Mouse (Mus musculus): ENCODE measurements around the gene Fam76b. TPM values are rescaled to one million over a fixed set of nuclear protein-coding genes. Genes with fewer than 3 reads are reported as not detected.

Gene Fam76b
- polyA plus RNA-seq, 1 experiment from 2014 or later = 19.8 TPM

GRCm38 (mm10) chr9:13826391-13826805, 1.1 kb upstream of the Fam76b start:
- Histone ChIP-seq H3K4me2 (peak overlapping the region; percentile 85), H3K4me1 (replicated peaks) (peaks cover 19% of the 10 kb centered on the region), H3K9me3 (replicated peaks) (no peaks in the 10 kb centered on the region), H3K36me3 (peaks cover 17% of the 10 kb centered on the region), H3K9ac (peak overlapping the region; percentile 88), H3K27ac (ENCODE audit: poor library complexity, severe bottlenecking) (peak overlapping the region; percentile 98), H3K4me3 (peak overlapping the region; percentile 86), H3K27me3 (replicated peaks) (no peaks in the 10 kb centered on the region)
- WGBS = under 1% methylated on average over 31 of the region's 31 CpGs
- ATAC-seq (ENCODE audit: insufficient number of reproducible peaks, low FRiP score) = peak; percentile 39

DNA sequence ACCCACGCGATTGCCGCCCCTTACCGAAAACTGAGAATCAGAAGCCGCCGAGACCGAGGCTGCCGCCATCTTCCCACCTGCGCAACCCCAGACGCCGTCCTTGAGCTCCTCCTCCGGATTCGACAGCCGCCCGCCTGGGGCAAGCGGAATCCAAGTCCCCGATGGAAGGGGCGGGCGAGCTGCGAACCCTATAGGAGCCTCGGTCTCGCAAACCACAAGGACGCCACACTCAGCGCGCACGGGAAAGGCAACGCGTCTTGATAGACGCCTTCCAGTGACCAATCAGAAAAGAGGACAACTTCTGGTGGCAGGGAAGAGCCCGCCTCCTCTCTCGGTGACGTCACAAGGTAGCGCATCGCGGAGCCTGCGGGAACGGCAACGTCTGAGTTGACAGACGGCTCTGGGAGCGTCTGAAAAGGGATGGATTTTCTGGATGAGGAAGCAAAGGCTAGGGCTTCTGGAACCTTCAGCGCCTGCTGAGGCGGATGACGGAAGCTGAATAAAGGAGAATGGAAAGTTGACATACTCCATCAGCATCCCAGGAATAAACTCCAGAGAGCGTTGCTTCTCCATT, 597 bp upstream of the Fam76b start, which contains the start of gene Cep57:
Gene Cep57, minus strand, starts transcription at position 276 of the 574 bp plus-strand sequence.
- Histone ChIP-seq H3K27me3 (replicated peaks) (no peaks in the 10 kb centered on the region), H3K9me3 (replicated peaks) (no peaks in the 10 kb centered on the region), H3K4me3 (peak within 1 kb of the TSS; percentile 86), H3K36me3 (peaks cover 22% of the 10 kb centered on the region), H3K4me1 (replicated peaks) (peaks cover 19% of the 10 kb centered on the region), H3K4me2 (peak within 1 kb of the TSS; percentile 85), H3K27ac (ENCODE audit: poor library complexity, severe bottlenecking) (peak within 1 kb of the TSS; percentile 98), H3K9ac (peak within 1 kb of the TSS; percentile 94)
- under 1% methylated on average over 44 of the region's 44 CpGs for WGBS
- peak; percentile 93 for ATAC-seq (ENCODE audit: insufficient number of reproducible peaks, low FRiP score)

DNA sequence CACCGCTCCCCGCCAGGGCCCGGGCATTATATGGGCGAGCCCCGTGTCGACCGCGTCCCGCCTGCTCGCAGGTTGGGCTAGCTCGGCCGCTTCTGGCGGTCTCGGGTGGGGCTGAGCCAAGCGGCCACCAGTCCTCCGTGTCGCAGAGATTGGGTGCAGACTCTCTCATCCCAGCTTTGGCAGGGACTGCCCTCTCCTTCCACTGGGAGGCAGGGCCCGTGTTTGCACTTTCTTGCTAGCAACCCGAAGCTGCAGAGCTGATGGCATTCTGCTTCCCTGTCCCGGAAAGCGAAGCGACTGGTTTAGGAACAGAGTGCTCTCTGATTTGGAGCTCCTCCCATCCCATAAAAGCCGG, 548 bp downstream of the Fam76b start:
- Histone ChIP-seq H3K9me3 (replicated peaks) (no peaks in the 10 kb centered on the region), H3K4me2 (peak overlapping the region; percentile 85), H3K36me3 (peaks cover 25% of the 10 kb centered on the region), H3K4me1 (replicated peaks) (peaks cover 19% of the 10 kb centered on the region), H3K4me3 (peak overlapping the region; percentile 86), H3K9ac (peak overlapping the region; percentile 94), H3K27ac (ENCODE audit: poor library complexity, severe bottlenecking) (peak overlapping the region; percentile 96), H3K27me3 (replicated peaks) (no peaks in the 10 kb centered on the region)
- ATAC-seq (ENCODE audit: insufficient number of reproducible peaks, low FRiP score) = peak; percentile 29; the same call in 1 of the 2 replicates
- under 1% methylated on average over 23 of the region's 23 CpGs for WGBS

DNA sequence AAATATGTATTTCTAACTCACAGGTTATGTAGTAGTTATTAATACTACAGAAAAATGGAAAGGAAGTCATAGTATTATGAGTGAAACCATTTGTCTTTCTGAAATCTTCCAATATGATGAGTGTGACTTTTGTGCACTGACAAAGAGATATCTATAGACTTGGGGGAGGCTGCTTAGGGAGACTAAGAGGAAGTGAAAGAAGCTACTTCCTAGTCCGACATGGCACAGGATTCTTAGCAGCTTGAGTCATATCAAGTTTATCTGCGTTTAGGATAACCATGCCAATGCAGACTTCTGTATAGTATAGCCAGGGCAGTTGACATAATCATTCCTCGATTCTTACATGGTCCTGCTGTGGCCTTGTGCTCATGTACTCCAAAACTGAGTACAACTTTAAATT, 7.7 kb downstream of the Fam76b start:
- Histone ChIP-seq H3K4me2 (no peak overlapping the region), H3K4me1 (replicated peaks) (no peaks in the 10 kb centered on the region), H3K27ac (ENCODE audit: poor library complexity, severe bottlenecking) (no peak overlapping the region), H3K4me3 (no peak overlapping the region), H3K9me3 (replicated peaks) (no peaks in the 10 kb centered on the region), H3K9ac (no peak overlapping the region), H3K27me3 (replicated peaks) (no peaks in the 10 kb centered on the region), H3K36me3 (peaks cover 74% of the 10 kb centered on the region)
- no peak for ATAC-seq (ENCODE audit: insufficient number of reproducible peaks, low FRiP score)
- WGBS = 78% methylated on average over 3 of the region's 3 CpGs

DNA sequence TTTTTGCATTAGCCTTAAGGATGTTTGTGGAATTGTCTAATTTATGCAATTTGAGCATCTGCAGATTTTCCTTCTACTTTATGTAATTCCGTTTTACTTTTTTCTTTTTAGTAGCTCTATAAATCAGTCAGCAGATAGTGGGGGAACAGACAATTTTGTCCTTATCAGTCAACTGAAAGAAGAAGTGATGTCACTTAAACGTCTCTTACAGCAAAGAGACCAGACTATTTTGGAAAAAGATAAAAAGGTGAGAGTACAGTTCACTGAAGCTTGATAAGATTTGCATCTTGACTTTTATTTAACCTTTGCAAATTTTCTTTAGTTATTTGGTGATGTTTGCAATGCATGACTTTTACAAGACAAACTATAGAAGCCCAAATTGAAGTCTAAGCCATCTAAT, 9.2 kb downstream of the Fam76b start:
- Histone ChIP-seq H3K4me1 (replicated peaks) (no peaks in the 10 kb centered on the region), H3K4me2 (no peak overlapping the region), H3K27ac (ENCODE audit: poor library complexity, severe bottlenecking) (no peak overlapping the region), H3K27me3 (replicated peaks) (no peaks in the 10 kb centered on the region), H3K4me3 (no peak overlapping the region), H3K9me3 (replicated peaks) (no peaks in the 10 kb centered on the region), H3K9ac (no peak overlapping the region), H3K36me3 (peaks cover 74% of the 10 kb centered on the region)
- no peak for ATAC-seq (ENCODE audit: insufficient number of reproducible peaks, low FRiP score)
- WGBS = 42% methylated on average over 2 of the region's 2 CpGs

- no peaks in the 10 kb centered on the region for H3K27me3 ChIP-seq (replicated peaks)
- peaks cover 20% of the 10 kb centered on the region for H3K36me3 ChIP-seq
- H3K4me3 ChIP-seq = no peak overlapping the region
- no peak overlapping the region for H3K27ac ChIP-seq (ENCODE audit: poor library complexity, severe bottlenecking)
- H3K9ac ChIP-seq = no peak overlapping the region
- no peaks in the 10 kb centered on the region for H3K9me3 ChIP-seq (replicated peaks)
- ATAC-seq (ENCODE audit: insufficient number of reproducible peaks, low FRiP score) = no peak
- 85% methylated on average over 3 of the region's 3 CpGs for WGBS
- H3K4me1 ChIP-seq (replicated peaks) = peaks cover 3% of the 10 kb centered on the region; the same call in 1 of the 2 replicates
- no peak overlapping the region for H3K4me2 ChIP-seq
These were observed 20.1 kb downstream of the Fam76b start for GRCm38 (mm10) chr9:13847591-13847990.

GRCm38 (mm10) chr9:13848481-13849480, 21.3 kb downstream of the Fam76b start:
- WGBS = 69% methylated on average over 10 of the region's 10 CpGs
- H3K9me3 ChIP-seq (replicated peaks) = no peaks in the 10 kb centered on the region
- no peak for ATAC-seq (ENCODE audit: insufficient number of reproducible peaks, low FRiP score)

GRCm38 (mm10) chr9:13853876-13854275, 26.4 kb downstream of the Fam76b start:
- no peak overlapping the region for H3K4me3 ChIP-seq
- H3K4me2 ChIP-seq = no peak overlapping the region
- no peak overlapping the region for H3K9ac ChIP-seq
- H3K36me3 ChIP-seq = no peaks in the 10 kb centered on the region
- ATAC-seq (ENCODE audit: insufficient number of reproducible peaks, low FRiP score) = no peak
- H3K27me3 ChIP-seq (replicated peaks) = no peaks in the 10 kb centered on the region
- H3K9me3 ChIP-seq (replicated peaks) = no peaks in the 10 kb centered on the region
- WGBS = 57% methylated on average over 3 of the region's 3 CpGs
- no peak overlapping the region for H3K27ac ChIP-seq (ENCODE audit: poor library complexity, severe bottlenecking)
- H3K4me1 ChIP-seq (replicated peaks) = peaks cover 6% of the 10 kb centered on the region; the same call in 1 of the 2 replicates

More at GRCm38 (mm10) chr9:13848481-13849480, 21.3 kb downstream of the Fam76b start:
- H3K36me3 ChIP-seq = peaks cover 13% of the 10 kb centered on the region
- peaks cover 3% of the 10 kb centered on the region; the same call in 1 of the 2 replicates for H3K4me1 ChIP-seq (replicated peaks)
- no peak overlapping the region for H3K4me3 ChIP-seq
- H3K4me2 ChIP-seq = no peak overlapping the region
- no peak overlapping the region for H3K27ac ChIP-seq (ENCODE audit: poor library complexity, severe bottlenecking)
- no peak overlapping the region for H3K9ac ChIP-seq
- H3K27me3 ChIP-seq (replicated peaks) = no peaks in the 10 kb centered on the region

- Histone ChIP-seq H3K9ac (no peak overlapping the region), H3K4me3 (no peak overlapping the region), H3K27me3 (replicated peaks) (no peaks in the 10 kb centered on the region), H3K36me3 (no peaks in the 10 kb centered on the region), H3K27ac (ENCODE audit: poor library complexity, severe bottlenecking) (no peak overlapping the region), H3K4me2 (no peak overlapping the region), H3K4me1 (replicated peaks) (peaks cover 6% of the 10 kb centered on the region; the same call in 1 of the 2 replicates), H3K9me3 (replicated peaks) (no peaks in the 10 kb centered on the region)
- no peak for ATAC-seq (ENCODE audit: insufficient number of reproducible peaks, low FRiP score)
- WGBS = 50% methylated on average over 1 of the region's 1 CpGs
These were observed 28.7 kb downstream of the Fam76b start for GRCm38 (mm10) chr9:13856247-13856646.

DNA sequence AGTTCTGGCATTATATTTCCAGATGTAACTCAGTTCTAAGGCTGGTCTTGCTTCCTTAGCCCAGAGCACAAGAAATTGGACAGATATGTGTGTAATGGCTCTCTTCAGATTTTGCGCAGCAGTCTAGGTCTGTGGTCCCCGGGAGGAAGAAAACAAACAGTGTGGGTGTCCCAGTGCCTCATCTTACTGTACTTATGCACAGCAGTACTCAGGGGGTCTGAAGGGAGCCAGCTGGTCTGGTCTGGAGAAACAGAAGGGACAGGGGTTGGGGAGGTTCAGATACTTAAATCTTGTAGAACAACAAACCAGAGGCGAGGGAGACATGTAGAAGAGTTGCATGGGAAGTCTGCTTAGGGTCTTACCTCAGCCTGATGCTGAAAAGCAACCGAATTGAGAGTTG, 29.3 kb downstream of the Fam76b start:
- no peak overlapping the region for H3K4me3 ChIP-seq
- no peaks in the 10 kb centered on the region for H3K27me3 ChIP-seq (replicated peaks)
- no peak for ATAC-seq (ENCODE audit: insufficient number of reproducible peaks, low FRiP score)
- no peak overlapping the region for H3K9ac ChIP-seq
- WGBS = 72% methylated on average over 4 of the region's 4 CpGs
- no peaks in the 10 kb centered on the region for H3K9me3 ChIP-seq (replicated peaks)
- H3K27ac ChIP-seq (ENCODE audit: poor library complexity, severe bottlenecking) = no peak overlapping the region
- no peak overlapping the region for H3K4me2 ChIP-seq
- no peaks in the 10 kb centered on the region for H3K36me3 ChIP-seq
- peaks cover 6% of the 10 kb centered on the region; the same call in 1 of the 2 replicates for H3K4me1 ChIP-seq (replicated peaks)

DNA sequence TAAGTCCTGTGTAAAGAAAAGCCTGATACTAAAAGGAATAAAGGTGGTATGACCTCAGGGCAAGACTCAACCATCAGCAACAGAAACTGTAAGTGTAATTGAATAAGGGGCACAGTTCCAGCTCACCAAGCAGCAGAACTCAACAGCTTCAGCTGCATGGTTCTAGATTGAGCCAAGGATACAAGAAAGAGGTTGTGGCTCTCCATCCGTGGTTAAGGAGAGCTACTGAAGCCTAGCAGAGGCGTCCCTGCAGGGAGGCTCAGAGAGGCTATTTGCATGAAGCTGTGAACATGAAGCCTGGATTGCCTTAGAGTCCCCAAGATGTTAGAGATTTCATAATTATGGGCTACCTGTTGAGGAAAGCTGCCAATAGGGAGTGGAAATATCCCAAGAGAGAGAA, 40.1 kb downstream of the Fam76b start:
- ATAC-seq (ENCODE audit: insufficient number of reproducible peaks, low FRiP score) = no peak
- no peak overlapping the region for H3K9ac ChIP-seq
- 58% methylated on average over 2 of the region's 2 CpGs for WGBS

More for the DNA sequence above, 40.1 kb downstream of the Fam76b start:
- no peaks in the 10 kb centered on the region for H3K4me1 ChIP-seq (replicated peaks)
- H3K27me3 ChIP-seq (replicated peaks) = no peaks in the 10 kb centered on the region
- H3K9me3 ChIP-seq (replicated peaks) = no peaks in the 10 kb centered on the region
- no peak overlapping the region for H3K4me2 ChIP-seq
- no peak overlapping the region for H3K27ac ChIP-seq (ENCODE audit: poor library complexity, severe bottlenecking)
- H3K36me3 ChIP-seq = no peaks in the 10 kb centered on the region
- no peak overlapping the region for H3K4me3 ChIP-seq

All from heart, embryonic 12.5 days (tissue).